Mouse (Mus musculus) B cell, adult 2 months (primary cell): Measurements from ENCODE around the gene Plxnb3.
"Not testable (repeated sequence)": the region's sequence is repeated elsewhere in the genome, so short reads cannot be mapped to it uniquely, and the experiment has no call there.

Experiments used
- DNase-seq, 2 experiments: peaks; one replicate each; pipeline ENCODE4 v3.0.0; 2022

Plxnb3 gene

GRCm38 (mm10) chrX:73756334-73757140 lies at the start of gene Plxnb3:
Gene Plxnb3 (plus strand): TSS chrX:73757090.
- DNase-seq = no peak

DNA sequence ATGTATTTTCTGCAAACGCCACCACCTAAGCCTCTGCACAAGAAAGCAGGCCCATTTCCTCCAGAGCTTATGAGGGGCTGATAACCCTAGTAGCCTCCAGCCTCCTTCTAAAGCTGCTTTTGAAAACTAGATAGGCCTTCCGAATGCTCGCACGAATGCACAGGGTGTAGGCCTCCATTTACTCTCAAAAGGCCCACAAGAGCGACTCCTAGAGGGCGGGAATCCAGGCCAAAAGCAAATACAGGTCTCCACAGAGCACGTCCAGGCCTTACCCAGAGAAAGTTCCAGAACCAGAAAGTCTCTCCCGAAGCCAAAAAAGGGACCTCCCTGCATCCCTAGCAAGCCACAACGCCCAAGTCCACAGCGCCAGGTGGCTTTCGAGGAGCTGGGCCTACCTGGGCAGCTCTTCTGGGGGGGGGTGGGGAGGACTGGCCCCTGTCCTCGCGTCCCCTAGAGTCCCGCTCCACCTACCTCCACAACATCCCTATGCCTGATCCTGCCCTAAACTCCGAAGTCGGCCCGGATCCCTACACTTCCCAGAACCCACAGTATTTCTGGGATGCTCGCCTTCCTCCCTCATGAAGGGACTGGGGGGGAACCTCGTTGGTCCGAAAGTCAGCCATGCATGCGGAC lies 41.3 kb upstream of the Plxnb3 start:
- DNase-seq = peak; percentile 29 to 30

- peak; percentile 95 to 97 for DNase-seq
Observed at GRCm38 (mm10) chrX:73716109-73716661, 40.7 kb upstream of the Plxnb3 start, which contains the start of the genes Bcap31 and Abcd1. Gene Bcap31 (minus strand): TSS chrX:73716175. Gene Abcd1 (plus strand): TSS chrX:73716597.

GRCm38 (mm10) chrX:73716709-73717545 lies 40.0 kb upstream of the Plxnb3 start:
- peak; percentile 26 to 62 for DNase-seq

- peak; percentile 53 to 54 for DNase-seq
Observed at GRCm38 (mm10) chrX:73717667-73718066, 39.2 kb upstream of the Plxnb3 start.

- peak in 1 of 2 experiments; percentile 5 for DNase-seq
Observed at GRCm38 (mm10) chrX:73718271-73718670, 38.6 kb upstream of the Plxnb3 start.

- DNase-seq = peak; percentile 61 to 63
Observed at GRCm38 (mm10) chrX:73718686-73719362, 38.1 kb upstream of the Plxnb3 start.

GRCm38 (mm10) chrX:73730908-73731307 lies 26.0 kb upstream of the Plxnb3 start:
- no peak for DNase-seq

DNA sequence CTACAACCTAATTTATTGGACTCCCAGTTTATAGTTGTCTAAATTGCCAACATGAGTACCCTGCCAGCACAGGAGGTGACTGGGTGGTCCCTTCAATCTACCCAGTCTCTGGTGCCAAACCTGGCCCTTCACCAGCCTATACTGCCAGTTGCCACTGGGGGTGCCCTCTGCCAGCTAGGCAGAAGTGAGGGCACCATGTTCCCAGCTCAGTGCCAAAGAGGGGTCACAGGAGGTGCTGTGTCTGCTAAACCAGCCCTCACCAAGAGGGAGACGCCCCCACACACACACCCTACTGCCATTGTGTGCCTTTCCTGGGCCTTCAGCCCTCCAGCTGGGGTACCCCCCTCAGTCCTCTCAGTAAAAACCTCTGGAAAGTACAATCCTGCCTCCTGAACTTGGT lies 18.7 kb upstream of the Plxnb3 start:
- peak; percentile 28 to 35 for DNase-seq

DNA sequence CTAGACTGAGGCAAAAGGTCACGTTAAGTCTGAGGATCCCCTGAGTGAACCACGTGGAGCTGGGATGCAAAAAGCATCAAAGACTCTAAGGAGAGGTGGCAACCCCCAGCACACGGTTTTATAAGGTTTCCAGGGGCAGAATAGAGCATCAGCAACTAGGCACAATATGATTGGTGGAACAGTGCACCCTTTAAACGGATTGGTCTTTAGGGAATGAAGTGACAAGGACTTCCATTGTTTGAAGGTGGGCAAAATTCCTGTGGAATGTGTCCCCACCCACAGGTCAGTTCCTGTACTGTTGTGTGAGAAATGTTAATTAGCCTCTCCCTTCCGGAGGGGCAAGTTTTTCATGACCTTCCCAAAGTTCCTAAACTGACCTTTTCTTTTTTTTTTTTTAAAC lies 17.7 kb upstream of the Plxnb3 start:
- no peak for DNase-seq

DNA sequence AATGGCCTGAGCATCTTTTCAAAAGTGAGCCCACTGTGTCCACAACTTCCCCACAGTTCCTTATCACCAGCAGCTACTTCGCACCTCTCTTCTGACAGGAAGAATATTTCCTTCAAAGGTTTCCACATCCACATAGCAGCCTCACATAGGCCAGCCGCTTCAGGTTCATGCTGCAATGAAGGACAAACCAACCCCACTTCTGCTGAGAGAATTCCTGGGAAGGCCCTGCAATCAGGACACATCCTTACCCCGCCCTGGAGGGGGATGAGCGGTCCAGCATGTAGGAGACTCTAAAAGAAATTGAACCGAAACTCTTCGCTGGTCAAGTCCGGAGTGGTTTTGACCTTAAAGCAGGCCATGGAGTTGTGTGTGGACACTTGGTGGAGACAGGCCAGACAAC lies 17.0 kb upstream of the Plxnb3 start:
- not testable (repeated sequence) for DNase-seq

DNA sequence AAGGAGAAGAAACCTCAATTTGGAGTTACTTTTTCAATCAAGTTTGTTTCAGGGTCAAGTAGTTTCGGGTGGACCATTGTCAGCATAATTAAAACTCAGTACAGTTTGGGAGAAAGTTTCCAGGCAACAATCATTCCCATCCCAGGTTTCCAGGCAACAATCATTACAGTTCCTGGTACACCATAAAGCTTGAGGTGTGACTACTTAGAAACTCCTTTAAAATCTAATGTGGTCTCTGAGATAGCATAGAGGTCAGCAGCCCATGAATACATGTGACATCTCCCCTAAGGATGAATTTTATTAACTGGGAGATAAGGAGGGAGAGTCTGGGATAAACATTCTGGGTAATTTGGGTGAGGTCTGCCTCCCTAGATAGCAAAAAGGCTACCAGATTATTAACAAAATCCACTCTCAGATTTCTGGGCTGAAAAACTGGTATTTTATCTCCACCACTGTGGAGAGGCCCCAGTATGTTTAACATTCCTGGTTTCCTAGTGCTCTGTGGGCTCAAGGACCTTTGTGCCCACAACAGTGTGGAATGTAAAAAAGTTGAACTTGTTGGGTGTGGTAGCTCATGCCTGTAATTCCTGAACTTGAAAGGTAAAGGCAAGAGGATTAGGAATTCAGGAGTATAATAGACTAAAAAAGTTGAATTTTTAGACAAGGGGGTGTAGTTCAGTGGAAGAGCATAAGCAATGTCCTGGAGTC lies 12.0 kb upstream of the Plxnb3 start:
- no peak for DNase-seq

DNA sequence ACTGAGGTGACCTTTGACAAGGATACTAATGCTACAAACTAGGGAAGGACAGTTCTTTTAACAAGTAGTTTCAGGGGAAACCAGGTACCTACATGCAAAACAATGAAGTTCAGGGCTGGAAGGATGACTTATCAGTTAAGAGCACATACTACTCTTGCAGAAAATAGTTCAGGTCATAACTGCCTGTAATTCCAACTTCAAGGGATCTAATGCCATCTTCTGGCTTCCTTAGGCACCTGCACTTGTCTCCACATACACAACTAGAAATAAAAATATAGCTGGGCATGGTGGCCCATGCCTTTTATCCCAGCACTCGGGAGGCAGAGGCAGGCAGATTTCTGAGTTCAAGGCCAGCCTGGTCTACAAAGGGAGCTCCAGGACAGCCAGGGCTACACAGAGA lies 7.9 kb upstream of the Plxnb3 start:
- no peak for DNase-seq

GRCm38 (mm10) chrX:73758611-73759290 lies 1.9 kb downstream of the Plxnb3 start:
- no peak for DNase-seq

- no peak for DNase-seq
Observed at GRCm38 (mm10) chrX:73765311-73765710, 8.4 kb downstream of the Plxnb3 start.

- peak; percentile 44 to 46 for DNase-seq
Observed at GRCm38 (mm10) chrX:73767267-73767666, 10.4 kb downstream of the Plxnb3 start.

DNA sequence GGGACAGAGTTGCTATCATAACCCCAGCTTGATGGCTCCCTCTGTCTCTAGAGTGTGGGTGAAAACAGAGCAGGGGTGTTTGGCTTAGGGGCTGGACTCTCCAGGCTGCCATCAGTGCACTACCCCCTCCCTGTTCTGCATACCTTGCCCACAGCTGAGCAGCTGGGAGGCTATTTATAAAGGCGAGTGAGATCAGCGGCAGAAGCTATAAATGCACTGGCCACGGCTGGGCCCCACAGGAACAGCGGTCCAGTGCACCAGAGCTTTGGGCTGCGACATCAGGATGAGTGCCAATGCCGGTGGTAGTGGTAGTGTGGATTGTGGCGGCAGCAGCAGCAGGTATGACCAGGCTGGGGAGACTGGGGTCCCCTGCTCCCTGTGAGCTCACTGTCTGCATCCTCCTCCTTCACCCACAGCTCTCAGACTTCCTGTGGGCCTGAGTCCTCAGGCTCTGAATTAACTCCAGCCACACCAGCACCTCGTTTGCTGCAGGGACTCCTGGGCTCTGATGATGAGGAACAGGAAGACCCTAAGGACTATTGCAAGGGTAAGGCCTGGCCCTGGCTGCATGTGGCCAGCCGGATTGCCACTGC lies 17.4 kb downstream of the Plxnb3 start, which contains the start of gene Srpk3:
Gene Srpk3, plus strand, starts transcription at position 238 of the 593 bp plus-strand sequence.
- DNase-seq = peak; percentile 44 to 46

GRCm38 (mm10) chrX:73774802-73775483 lies 18.1 kb downstream of the Plxnb3 start:
- DNase-seq = no peak

DNA sequence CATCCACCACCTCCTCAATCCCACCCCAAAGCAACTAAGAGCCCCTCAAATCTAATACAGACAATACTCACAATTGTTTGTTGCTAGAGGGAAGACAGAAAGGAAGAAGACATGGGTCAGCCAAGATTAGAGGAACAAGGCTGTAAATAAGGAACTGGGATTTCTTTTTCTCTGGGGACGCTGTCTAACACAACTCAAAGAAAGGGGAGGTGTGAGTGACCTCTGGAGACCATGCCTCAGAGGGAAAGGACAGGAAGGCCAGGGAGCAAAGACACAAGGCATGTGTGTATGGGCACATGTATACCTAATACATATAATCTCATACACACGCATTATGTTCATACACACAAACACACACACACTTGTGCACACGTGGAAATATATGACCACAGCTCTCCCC lies 25.3 kb downstream of the Plxnb3 start:
- DNase-seq = no peak

DNA sequence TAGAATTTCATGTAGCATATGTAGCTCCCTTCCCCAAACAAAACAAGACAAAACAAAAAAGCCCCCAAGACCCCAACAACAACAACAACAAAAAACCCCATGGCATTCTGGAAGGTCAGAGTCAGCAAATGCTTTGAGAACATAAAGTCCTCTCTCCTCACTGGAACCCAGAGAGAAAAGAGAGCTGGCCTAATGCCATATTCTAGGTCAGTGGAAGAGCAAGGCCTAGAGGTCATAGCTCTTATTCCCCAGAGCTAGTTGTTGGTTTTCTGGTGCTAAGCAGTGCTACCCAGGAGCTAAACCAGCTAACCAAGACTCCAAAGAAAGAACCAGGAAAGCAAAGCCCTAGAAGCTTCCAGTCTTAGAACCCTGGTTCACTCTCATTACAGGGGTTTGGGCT lies 28.8 kb downstream of the Plxnb3 start:
- no peak for DNase-seq
